Mouse (Mus musculus) c-Kit-positive CD71-negative TER-119-negative erythroid progenitor cells, embryonic 14.5 days (primary cell): Measurements from ENCODE around the gene Gnb4.

Experiments
- DNase-seq: peaks from one replicate; pipeline ENCODE4 v3.0.0-alpha.2; 2013; ENCODE audit warnings: low read depth

The Gnb4 gene

GRCm38 (mm10) chr3:32616331-32617052 lies at the start of gene Gnb4:
Gene Gnb4 (minus strand): TSS chr3:32616585.
- no peak for DNase-seq

- no peak for DNase-seq
Measured at GRCm38 (mm10) chr3:32661556-32661930, 45.2 kb upstream of the Gnb4 start.

GRCm38 (mm10) chr3:32660831-32661555 lies 44.6 kb upstream of the Gnb4 start:
- DNase-seq = no peak

GRCm38 (mm10) chr3:32660276-32660675 lies 43.9 kb upstream of the Gnb4 start:
- peak; percentile 30 for DNase-seq

GRCm38 (mm10) chr3:32659506-32659905 lies 43.1 kb upstream of the Gnb4 start:
- DNase-seq = no peak

GRCm38 (mm10) chr3:32658821-32659220 lies 42.4 kb upstream of the Gnb4 start:
- DNase-seq = no peak

GRCm38 (mm10) chr3:32658401-32658800 lies 42.0 kb upstream of the Gnb4 start:
- DNase-seq = no peak

GRCm38 (mm10) chr3:32656398-32656994 lies 40.1 kb upstream of the Gnb4 start:
- no peak for DNase-seq

- DNase-seq = no peak
Measured at GRCm38 (mm10) chr3:32655994-32656393, 39.6 kb upstream of the Gnb4 start.

- DNase-seq = no peak
Measured at GRCm38 (mm10) chr3:32652739-32653138, 36.4 kb upstream of the Gnb4 start.

- DNase-seq = no peak
Measured at GRCm38 (mm10) chr3:32649284-32649683, 32.9 kb upstream of the Gnb4 start.

GRCm38 (mm10) chr3:32646918-32647317 lies 30.5 kb upstream of the Gnb4 start:
- DNase-seq = no peak

GRCm38 (mm10) chr3:32644751-32645150 lies 28.4 kb upstream of the Gnb4 start:
- DNase-seq = no peak

- DNase-seq = no peak
Measured at GRCm38 (mm10) chr3:32642116-32642515, 25.7 kb upstream of the Gnb4 start.

- DNase-seq = no peak
Measured at GRCm38 (mm10) chr3:32638240-32638639, 21.9 kb upstream of the Gnb4 start.

- no peak for DNase-seq
Measured at GRCm38 (mm10) chr3:32632760-32633264, 16.4 kb upstream of the Gnb4 start.

GRCm38 (mm10) chr3:32630210-32630609 lies 13.8 kb upstream of the Gnb4 start:
- no peak for DNase-seq

- no peak for DNase-seq
Measured at GRCm38 (mm10) chr3:32628141-32628540, 11.8 kb upstream of the Gnb4 start.

- no peak for DNase-seq
Measured at GRCm38 (mm10) chr3:32622106-32622505, 5.7 kb upstream of the Gnb4 start.

- no peak for DNase-seq
Measured at GRCm38 (mm10) chr3:32621658-32622057, 5.3 kb upstream of the Gnb4 start.

GRCm38 (mm10) chr3:32617053-32617642 lies 763 bp upstream of the Gnb4 start:
- DNase-seq = no peak

- DNase-seq = no peak
Measured at GRCm38 (mm10) chr3:32616006-32616330, 417 bp downstream of the Gnb4 start.

GRCm38 (mm10) chr3:32615376-32615775 lies 1.0 kb downstream of the Gnb4 start:
- DNase-seq = no peak
